Mouse (Mus musculus) fibroblast of lung, adult 2 months (primary cell): Measurements from ENCODE around the gene Pkdcc.

Source experiments
- DNase-seq: peaks from one replicate; pipeline ENCODE4 v3.0.0-alpha.2; 2011; ENCODE audit warnings: low read depth

Gene Pkdcc

DNA sequence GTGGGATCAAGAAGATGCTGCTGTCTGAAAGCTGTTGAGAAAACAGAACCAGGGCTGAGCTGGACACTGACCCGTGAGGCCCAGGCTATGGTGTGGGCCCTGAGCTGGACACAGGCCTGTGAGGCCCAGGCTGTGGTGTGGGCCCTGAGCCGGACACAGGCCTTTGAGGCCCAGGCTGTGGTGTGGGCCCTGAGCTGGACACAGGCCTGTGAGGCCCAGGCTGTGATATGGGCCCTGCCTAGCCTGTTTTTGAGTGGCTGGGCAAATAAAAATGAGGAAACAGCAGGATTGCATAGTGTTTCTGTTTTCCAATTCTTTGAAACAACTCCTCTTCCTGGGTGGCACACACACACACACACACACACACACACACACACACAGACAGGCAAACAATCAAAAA is 2.7 kb upstream of the Pkdcc start:
- DNase-seq: no peak

DNA sequence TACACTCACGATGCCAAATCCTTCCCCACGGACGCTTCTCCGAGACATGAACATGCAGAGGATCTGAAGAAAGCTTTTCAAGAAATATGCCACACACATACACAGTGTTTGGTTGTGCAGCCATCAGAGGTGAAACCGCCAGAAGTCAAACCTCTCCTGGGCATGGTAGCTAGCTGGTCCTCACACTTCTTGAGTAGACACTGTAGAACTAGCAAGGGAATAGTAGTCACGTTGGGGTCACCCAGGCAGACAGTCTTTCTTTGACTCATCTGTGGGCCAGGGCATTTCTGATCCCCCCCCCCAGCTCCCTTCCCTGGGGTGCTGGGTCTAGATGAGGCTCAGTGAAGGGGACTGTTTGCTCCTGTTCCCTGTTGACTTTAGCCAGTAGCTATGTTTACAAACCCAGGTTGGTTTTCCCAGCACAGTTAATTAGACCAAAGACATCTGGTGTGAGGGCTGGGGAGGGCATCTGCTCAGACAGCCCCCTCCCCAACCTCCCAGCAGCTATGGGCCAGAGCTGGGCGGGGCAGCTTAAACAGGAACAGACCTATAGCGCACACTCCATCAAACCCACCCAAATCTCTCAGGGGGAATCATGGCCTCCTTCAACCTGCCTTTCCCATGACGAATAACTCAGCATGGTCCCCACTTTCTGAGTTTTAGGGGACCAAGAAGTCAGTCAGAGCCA is 1.7 kb upstream of the Pkdcc start:
- no peak for DNase-seq

DNA sequence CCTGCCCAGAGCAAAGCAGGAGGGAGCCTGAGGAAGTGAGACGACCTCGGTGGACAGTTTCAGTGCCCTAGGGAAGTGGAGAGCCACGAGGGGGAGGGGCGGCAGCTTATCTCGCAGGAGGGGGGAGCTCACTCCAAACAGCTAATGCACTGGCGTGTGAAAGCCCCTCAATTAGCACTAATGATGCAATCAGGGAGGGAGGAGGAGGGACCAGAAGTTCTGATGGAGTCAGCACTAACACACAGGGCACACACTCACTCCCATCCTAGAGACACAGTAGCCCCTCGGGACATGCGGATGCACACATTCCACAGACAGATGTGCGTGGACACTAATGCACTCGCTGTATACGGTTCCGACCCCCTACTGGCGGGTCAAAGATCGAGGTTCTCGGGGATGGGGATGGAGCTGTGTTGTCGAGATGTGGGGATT is 915 bp upstream of the Pkdcc start:
- no peak for DNase-seq

DNA sequence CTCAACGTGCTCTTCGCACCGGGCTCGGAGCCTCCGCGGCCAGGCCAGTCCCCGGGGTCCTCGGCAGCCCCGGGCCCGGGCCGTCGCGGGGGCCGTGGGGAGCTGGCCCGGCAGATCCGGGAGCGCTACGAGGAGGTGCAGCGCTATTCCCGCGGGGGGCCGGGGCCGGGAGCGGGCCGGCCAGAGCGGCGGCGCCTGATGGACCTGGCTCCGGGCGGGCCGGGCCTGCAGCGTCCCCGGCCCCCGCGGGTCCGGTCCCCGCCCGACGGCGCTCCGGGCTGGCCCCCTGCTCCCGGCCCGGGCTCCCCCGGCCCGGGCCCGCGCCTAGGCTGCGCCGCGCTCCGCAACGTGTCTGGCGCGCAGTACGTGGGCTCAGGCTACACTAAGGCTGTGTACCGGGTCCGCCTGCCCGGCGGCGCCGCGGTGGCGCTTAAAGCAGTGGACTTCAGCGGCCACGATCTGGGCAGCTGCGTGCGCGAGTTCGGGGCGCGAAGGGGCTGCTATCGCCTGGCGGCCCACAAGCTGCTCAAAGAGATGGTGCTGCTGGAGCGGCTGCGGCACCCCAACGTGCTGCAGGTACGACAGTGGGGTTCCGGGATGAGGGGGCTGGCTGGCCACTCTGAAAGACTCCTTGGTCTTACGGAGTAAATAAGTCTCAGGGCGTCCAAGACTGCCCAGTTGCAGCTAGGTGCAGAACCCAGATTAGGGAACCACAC is 595 bp downstream of the Pkdcc start:
- no peak for DNase-seq

DNA sequence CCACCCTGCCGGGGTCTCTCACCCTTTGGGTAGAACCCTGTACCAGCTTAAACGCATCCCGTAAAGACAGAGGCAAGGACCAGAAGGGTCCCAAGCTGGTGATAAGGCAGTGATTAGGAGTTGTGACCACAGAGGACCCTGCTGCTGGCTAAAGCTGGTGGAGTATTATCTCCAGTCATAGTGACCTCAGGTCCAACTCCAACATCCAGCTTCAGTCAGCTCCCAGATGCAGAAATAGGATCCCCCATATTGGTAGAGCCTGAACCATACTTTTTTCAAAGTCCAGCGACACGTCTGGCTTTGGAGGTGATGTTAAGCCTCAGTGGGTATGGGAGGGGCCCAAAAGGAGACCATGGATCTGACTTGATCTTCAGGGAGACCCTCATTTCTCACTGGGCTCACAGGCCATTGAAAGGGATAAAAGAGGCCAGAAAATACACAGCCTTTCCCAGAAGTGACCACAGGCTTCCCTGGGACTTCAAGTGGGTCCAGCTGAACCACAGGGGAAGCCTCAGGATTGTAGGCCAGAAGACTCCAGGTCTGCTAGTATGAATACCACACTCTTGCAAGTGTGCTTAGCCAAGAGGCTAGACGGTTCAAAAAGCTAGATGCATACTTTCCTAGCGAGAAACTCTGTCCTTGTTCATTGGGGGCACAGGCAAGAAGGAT is 1.3 kb downstream of the Pkdcc start:
- DNase-seq: no peak

DNA sequence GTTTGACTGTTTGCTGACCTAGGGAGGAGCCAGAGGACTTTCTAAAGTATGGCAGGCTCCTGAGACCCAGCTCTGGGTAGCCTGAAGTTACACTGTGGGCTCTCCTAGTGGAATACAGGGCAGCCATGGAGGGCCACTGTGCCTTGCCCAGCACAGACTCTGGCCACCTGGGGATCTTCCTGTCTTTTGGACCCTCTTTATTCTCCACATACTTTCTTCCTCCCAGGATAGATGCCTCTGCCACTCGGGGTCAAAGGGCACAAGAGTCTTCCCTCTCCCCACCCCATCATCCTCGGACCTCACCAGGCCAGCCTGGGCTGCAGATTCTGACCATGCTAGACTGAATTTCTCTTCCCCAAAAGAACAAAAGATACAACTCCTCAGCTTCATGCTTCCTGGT is 3.1 kb downstream of the Pkdcc start:
- DNase-seq: no peak

DNA sequence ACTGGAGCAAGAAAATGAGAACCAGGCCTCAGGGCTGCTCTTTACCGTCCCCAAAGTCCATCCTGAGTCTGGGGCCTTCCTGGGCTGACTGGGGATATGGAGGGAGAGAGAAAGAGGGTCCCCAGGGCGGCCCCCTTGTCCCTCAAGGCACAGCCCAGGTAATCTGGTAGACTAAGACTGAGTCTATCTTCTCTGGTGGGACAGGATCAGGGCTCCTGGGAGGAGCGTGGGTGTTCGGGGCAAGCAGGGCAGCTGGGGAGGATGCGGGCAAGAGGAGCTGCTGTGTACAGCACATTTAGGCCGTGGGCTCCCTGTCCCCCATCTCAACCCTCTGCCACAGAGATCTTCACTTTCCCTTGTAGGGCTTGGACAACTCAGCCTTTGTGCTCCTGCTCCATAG is 3.6 kb downstream of the Pkdcc start:
- no peak for DNase-seq

DNA sequence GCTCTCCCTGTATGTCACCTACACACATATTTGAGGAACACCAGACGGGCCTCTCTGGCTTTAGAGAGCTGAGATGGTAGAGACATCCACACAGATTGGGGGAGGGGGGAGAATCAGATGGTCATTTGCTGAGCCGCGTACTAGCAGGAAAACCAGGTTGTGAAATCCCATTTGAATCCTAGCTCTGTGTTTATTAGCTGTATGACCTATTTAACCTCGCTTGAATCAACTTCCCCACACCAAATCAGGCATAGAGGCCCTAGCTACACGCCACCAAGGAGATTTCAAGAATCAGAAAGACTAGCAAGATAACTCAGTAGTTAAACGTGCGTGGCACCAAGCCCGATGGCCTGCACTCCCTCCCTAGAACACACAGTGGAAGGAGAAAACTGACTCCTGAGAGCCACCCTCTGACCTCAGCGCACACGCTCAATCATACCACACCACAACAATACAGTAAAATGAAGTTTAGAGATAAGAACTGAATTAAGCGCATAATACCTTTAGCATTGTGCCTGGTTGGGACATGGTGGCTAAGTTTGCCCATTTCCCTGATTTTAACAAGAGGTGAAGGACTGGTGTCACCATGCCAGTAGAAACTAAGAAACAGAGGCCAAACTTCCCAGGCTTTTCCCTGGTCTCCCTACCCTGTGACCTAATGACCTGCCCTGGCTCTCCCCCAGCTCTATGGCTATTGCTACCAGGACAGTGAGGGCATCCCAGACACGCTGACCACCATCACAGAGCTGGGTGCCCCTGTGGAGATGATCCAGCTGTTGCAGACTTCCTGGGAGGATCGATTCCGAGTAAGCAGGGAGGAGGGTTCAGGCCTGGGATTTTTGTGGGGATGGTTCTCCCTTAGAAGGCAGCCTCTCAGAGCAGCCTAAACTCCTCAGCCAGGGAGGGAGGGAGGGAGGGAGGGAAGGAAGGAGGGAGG is 4.5 kb downstream of the Pkdcc start:
- DNase-seq: no peak

DNA sequence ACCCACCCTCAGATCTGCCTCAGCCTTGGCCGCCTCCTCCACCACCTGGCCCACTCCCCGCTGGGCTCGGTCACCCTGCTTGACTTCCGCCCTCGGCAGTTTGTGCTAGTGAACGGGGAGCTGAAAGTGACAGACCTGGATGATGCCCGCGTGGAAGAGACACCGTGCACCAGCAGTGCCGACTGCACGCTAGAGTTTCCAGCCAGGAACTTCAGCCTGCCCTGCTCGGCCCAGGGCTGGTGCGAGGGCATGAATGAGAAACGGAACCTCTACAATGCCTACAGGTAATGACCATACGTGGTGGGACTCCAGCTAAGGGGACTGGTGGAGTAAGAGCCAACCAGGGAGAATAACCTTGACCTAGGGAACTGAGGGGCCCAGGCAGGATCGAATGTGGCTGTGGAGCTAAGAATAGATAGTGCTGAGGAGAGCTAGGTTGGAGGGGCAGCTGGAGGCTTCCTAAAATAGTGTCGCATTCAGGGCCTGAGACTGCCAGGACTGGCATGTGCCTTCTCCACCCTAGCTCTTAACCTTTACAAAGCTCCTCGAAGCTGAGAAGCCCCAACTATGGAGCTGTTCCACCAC is 6.0 kb downstream of the Pkdcc start:
- DNase-seq: no peak

DNA sequence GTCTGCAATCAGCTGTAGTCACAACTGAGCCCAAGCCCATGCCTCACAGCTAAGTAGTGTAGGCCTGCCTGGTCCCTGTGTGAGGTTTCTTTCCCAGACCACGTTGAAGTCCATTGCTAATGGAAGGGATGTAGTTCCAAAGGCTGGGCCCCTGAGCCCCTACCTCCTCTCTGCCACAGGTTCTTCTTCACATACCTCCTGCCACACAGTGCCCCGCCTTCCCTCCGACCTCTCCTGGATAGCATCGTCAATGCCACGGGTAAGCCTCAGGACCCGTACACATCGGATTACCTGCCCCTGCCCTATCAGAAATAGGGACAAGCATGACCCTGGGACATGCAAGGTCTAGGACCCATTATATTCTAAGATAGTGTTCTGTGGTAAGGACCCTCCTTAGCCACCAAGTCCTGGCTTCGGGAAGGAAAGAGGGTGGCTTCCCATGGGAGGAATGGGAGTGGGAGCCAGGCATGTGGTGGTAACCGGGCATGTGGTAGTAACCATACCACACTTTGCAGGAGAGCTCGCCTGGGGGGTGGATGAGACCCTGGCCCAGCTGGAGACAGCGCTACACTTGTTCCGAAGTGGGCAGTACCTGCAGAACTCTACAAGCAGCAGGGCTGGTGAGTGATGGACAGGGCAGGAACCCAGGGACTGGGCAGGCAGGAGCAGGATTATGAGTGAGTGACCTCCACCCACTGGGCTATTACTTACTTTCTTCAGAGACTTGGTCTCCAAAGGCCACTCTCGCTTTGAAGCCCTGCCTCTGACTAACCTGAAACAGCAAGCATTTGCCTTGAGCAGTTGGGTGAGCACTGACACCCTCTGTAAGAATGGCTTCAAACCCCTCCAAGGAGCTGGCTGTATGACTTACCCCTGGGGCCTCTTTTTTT is 6.8 kb downstream of the Pkdcc start:
- no peak for DNase-seq

DNA sequence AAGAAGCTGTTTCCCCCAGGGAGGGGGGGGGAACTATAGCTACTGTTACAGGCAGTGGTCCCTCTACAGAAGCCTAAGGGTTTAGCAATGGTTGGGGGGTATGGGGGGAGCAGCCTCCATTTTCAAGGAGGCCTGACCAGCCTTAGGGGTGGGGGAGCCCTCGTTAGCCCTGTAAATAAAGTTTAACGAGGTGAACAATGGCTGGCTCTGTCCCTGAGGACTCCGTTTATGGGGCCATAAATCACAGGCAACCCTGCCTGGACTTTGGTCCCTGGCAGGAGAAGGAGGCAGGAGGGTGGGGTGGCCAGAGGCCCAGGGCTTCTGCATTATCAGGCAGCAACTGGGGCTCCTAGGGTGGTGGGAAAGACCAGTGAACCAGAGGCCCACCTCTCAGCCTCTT is 7.6 kb downstream of the Pkdcc start:
- DNase-seq: no peak

DNA sequence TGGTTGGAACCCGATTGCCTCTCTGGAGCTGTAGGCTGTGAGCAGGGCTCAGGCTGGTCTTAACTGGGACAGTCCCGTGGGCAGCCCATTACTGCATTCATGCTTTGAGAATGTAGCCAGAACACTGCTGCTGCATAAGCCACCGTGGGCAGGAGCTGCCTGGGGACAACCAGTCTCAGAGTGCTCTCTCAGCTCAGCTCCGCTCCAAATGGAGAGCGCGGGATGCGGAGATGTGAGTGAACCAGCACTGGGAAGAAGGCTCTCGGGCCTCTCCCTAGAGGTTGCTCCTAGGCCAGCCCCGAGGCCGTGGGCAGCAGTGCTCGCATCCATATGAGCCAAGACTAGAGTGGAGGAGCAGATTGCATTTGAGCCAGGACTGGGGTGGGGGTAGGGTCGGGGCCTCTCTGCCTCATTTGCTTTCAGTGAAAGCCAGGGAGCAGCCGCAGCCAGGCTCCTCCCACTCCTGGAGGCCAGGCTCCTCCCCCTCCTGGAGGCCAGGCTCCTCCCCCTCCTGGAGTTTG is 9.4 kb downstream of the Pkdcc start:
- no peak for DNase-seq

DNA sequence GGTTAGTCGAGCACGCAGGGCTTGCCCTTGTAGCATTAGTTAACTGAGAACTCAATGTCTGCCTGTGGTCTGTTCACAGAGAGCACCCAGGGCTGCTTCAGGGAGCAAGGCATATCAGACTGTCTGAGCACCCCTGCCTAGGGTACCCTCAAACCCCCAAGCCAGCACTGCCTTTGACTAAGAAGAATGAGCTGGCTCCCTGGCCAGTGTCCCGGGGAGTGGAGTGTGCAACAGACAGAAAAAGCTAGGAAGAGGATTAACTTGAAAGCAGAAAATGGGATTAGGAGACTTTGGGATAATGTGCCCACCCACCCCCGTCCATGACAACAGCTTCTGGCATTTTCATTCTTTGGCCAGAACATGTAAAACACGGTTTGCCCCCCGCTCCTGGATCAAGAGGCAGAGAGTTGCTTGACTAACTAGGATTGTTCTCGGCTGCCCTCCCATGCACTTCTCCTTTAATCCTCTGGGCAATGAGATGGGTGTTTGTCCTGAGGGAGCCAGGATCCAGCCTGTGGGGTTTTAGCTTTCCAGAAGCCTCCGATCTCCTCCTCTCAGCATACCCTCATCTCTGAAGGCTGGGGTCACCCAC is 11.4 kb downstream of the Pkdcc start:
- DNase-seq: no peak

DNA sequence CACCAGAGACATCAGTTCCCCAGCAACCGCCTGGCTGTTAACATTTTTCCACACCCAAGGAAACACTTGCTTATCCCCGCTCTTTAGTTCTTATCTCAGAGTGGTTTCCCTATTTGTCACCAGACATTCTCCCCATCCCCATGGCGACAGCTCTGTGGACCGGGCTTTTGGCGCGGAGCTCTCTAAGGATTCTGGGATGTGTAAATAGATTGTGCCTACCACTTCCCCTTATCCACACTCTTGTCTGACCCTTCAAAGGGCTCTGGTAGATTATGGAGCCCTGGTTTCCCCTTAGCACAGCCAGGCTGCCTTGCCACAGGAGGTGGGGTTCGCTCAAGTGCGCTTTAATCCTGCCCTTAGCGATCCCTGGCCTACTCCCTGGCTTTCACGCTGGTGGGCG is 16.3 kb downstream of the Pkdcc start:
- DNase-seq: no peak

DNA sequence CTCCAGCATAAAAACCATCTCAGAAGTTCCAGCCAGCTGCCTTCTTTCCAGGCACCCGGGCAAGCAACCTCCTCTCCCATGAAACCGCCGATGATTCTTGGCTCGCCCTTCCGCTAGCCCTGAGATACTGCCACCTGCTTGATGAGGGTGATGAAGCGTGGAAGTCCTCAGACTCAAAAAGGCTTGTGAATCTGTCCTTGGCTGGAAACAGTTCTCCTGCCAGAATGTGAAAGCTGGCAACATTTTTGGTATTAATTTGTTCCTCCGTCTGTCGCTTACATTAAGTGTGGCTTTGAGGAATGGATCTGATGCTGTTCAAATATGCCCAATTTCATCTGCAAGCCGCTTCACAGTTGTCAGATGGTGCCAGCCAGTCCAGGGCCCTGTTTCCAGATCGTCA is 20.1 kb downstream of the Pkdcc start:
- no peak for DNase-seq

DNA sequence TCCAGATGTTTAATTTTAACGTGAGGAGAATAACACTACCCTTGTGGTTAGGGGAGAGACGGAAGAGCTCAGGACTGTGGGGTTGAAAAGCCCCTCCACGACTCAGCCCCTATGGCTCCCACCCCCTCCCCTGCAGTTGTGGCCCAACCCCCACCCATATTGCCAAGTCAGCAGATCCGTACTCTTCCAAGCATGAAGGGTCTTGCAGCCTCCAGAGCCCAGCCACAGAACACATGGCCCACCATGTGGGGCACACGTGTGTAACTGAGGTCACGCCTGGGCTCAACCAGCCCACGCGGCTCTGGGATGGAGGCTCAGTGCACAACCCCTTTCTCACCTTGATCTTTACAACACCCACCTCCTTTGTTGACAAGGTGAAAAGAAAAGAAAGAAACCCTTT is 21.1 kb downstream of the Pkdcc start:
- no peak for DNase-seq

DNA sequence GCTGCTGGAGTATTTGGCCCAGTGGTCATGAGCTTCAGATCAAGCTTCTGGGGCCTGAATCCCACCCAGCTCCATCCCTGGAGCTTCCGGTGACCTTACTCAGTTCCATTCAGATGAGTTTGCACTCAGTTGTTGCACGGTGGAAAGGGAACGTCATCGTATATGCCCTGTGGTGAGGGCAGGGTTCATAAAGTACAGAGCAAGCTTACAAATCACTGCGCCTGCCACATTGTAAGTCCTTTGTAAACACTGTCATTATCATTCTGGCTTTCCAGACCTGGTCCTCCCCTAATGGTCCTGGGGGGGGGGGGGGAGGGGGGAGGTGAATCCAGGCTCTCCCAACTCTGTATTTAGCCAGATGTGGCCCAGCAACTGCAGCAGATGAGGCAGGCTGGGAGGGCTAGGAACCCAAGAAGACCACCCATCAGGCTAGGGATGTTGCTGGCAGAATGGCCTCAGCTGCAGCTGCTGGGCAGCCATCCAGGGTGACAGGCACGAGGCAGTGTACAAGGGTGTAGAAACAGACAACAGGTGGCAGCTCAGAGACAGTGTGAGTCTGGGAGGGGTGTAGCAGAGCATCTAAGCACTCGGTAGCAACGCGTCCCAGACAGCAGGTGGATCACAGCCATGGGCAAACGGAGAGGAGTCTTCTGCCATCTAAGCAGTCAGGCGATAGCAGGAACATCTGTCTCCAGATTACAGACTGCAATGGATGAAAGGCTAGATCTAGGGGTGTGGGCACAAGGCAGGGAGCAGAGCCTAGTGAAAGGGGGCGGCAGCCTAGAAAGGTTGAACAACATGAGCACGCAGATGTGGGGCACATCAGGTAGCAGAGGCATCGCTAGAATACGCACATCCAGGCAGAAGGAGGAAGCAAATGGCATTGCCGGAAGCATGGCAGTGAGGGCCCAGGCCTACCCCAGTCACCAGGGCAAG is 23.3 kb downstream of the Pkdcc start:
- no peak for DNase-seq

DNA sequence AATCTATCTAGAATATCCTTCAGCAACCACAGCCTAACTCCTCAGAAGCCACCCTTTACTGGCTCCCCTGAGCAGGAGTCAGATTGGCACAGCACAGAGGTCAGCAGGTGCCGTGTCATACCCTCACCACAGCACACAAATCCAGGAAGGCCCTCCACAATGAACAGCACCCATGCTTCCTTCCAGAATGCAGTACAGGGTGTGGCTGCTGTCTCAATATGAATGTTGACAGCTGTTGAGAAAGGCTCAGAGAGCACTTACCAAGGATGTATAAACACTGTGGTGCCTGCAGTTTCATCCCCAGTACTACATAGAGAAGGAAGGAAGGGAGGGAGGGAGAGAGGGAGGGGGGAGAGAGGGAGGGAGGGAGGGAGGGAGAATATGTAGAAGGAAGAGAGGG is 29.4 kb downstream of the Pkdcc start:
- DNase-seq: no peak

DNA sequence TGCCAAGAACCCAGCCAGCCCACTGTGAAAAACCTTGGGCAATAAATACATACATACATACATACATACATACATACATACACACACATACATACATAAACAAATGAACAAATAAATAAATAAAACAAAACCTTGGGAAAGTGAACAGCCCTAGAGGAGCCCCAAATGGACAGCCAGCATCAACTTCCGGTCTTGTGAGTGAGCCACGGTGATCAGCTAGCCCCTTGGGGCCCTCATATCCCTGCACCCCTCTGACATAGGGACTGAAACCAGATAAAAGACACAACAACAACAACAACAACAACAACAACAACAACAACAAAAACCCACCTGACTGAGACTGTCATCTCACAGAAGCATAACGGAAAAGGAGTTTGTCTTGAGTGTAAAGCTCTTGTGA is 30.4 kb downstream of the Pkdcc start:
- DNase-seq: no peak
